Comparison of ENCODE assay signal across 9 mouse cellular contexts in the genomic region with DNA sequence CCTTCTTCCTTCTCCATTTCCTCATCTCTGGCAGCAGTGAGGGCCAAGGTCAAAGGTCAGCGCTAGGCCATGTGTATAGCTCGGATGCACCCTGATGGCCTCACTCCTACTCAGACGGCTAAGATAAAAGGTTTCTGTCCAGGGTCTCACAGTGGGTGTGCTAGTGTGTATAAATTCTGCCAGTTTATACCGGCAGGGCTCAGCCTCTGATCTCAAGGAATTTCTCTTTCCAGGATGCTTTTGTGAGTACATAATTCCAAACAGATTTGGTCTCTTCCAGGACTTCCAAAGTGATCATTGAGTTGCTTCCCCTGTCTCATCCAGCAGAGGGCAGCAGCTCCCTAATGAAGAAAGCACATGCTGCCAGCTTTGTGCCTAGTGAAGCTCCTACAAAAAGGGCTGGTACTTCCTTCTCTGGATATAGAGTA. TPM values are rescaled to one million over a fixed set of nuclear protein-coding genes. Genes with fewer than 3 reads are reported as not detected.
DNase-seq lines count a peak whose midpoint lies in the region; ATAC-seq lines count a peak whose summit lies in the region.
"Had no signal": no experiment of that assay in that cellular context is flagged by ENCODE, and none has a peak within 500 bp of the region (broad histone marks: within the 10 kb centered on the region; RNA-seq: fewer than 3 reads in every experiment).

No protein-coding gene starts in this region.

- H3K27me3 ChIP-seq in hindbrain, embryonic 10.5 days (ENCODE audit: insufficient read depth, poor library complexity, severe bottlenecking): no peaks in the 10 kb centered on the region
- H3K27me3 ChIP-seq in hindbrain, embryonic 16.5 days (replicated peaks; ENCODE audit: control insufficient read depth, insufficient read depth, low read length): no peaks in the 10 kb centered on the region
- no peaks in the 10 kb centered on the region for H3K27me3 ChIP-seq in intestine, embryonic 14.5 days (replicated peaks; ENCODE audit: control insufficient read depth, insufficient read depth, low read length)
- H3K27me3 ChIP-seq in midbrain, embryonic 13.5 days: no peaks in the 10 kb centered on the region
- H3K27me3 ChIP-seq: stomach, embryonic 15.5 days had no signal

- peaks cover 13% of the 10 kb centered on the region for H3K36me3 ChIP-seq in hindbrain, embryonic 10.5 days
- H3K36me3 ChIP-seq in hindbrain, embryonic 16.5 days (ENCODE audit: control insufficient read depth, insufficient read depth, low read length): 0 out of 2 replicates have a peak, but pooled peaks cover under 1% of the 10 kb centered on the region
- peaks cover 15% of the 10 kb centered on the region for H3K36me3 ChIP-seq in intestine, embryonic 14.5 days (ENCODE audit: control insufficient read depth, insufficient read depth, low read length)
- H3K36me3 ChIP-seq in midbrain, embryonic 13.5 days: peaks cover 11% of the 10 kb centered on the region

- no peak overlapping the region for H3K9ac ChIP-seq in hindbrain, embryonic 16.5 days (ENCODE audit: low read depth, low read length)
- H3K9ac ChIP-seq in intestine, embryonic 14.5 days (ENCODE audit: low read length): no peak overlapping the region
- H3K9ac ChIP-seq in midbrain, embryonic 13.5 days (replicated peaks): no peak overlapping the region
- H3K9ac ChIP-seq: stomach, embryonic 15.5 days had no signal

- no peak for ATAC-seq in hindbrain, embryonic 16.5 days
- no peak for ATAC-seq in intestine, embryonic 14.5 days (replicated peaks; ENCODE audit: low FRiP score, low TSS enrichment, low read depth)
- ATAC-seq in midbrain, embryonic 13.5 days: 0 out of 2 replicates have a peak, but pooled peaks have one; percentile 29

- peaks cover 44% of the 10 kb centered on the region for H3K4me1 ChIP-seq in hindbrain, embryonic 10.5 days (replicated peaks)
- peaks cover 30% of the 10 kb centered on the region for H3K4me1 ChIP-seq in hindbrain, embryonic 16.5 days (ENCODE audit: control insufficient read depth, insufficient read depth, low read depth, low read length)
- H3K4me1 ChIP-seq in intestine, embryonic 14.5 days (replicated peaks; ENCODE audit: control insufficient read depth, insufficient read depth, low read length): peaks cover 11% of the 10 kb centered on the region
- H3K4me1 ChIP-seq in midbrain, embryonic 13.5 days (replicated peaks): peaks cover 37% of the 10 kb centered on the region

- peak; percentile 81 for DNase-seq in hindbrain, embryonic 10.5 days (ENCODE audit: low spot score)
- DNase-seq in cerebellum, postnatal 14 days: peak; percentile 88 to 90
- DNase-seq in frontal cortex, postnatal 14 days (ENCODE audit: low spot score in 2 of 2): peak; percentile 68 to 83
- peak; percentile 88 for DNase-seq in intestine, embryonic 14.5 days (ENCODE audit: low spot score)
- DNase-seq in left cerebral cortex, adult 8-10 months (ENCODE audit: low spot score in 2 of 2): peak; percentile 63 to 77
- peak; percentile 48 to 76 for DNase-seq in spleen, postnatal 4 days (ENCODE audit: low spot score in 2 of 2)

- WGBS in hindbrain, embryonic 10.5 days: 39% methylated on average over 4 of the region's 4 CpGs
- WGBS in hindbrain, embryonic 16.5 days: 37% methylated on average over 4 of the region's 4 CpGs
- 39% methylated on average over 4 of the region's 4 CpGs for WGBS in intestine, embryonic 14.5 days
- WGBS in midbrain, embryonic 13.5 days: 38% methylated on average over 4 of the region's 4 CpGs

- no peaks in the 10 kb centered on the region for H3K9me3 ChIP-seq in hindbrain, embryonic 10.5 days
- H3K9me3 ChIP-seq in hindbrain, embryonic 16.5 days (ENCODE audit: control insufficient read depth, low read length): no peaks in the 10 kb centered on the region
- H3K9me3 ChIP-seq in intestine, embryonic 14.5 days (ENCODE audit: control insufficient read depth, low read length): no peaks in the 10 kb centered on the region
- H3K9me3 ChIP-seq in midbrain, embryonic 13.5 days: no peaks in the 10 kb centered on the region
- H3K9me3 ChIP-seq: stomach, embryonic 15.5 days had no signal

- H3K4me3 ChIP-seq in hindbrain, embryonic 10.5 days: no peak overlapping the region
- H3K4me3 ChIP-seq in hindbrain, embryonic 16.5 days (ENCODE audit: low read length): no peak overlapping the region
- H3K4me3 ChIP-seq in intestine, embryonic 14.5 days (ENCODE audit: low read depth, low read length): no peak overlapping the region
- H3K4me3 ChIP-seq in midbrain, embryonic 13.5 days (replicated peaks): no peak overlapping the region
- H3K4me3 ChIP-seq: stomach, embryonic 15.5 days had no signal

- no peak overlapping the region for H3K27ac ChIP-seq in hindbrain, embryonic 10.5 days
- no peak overlapping the region for H3K27ac ChIP-seq in hindbrain, embryonic 16.5 days (ENCODE audit: low read depth, low read length)
- H3K27ac ChIP-seq in intestine, embryonic 14.5 days (ENCODE audit: low read depth): no peak overlapping the region
- H3K27ac ChIP-seq in midbrain, embryonic 13.5 days: no peak overlapping the region
- H3K27ac ChIP-seq: stomach, embryonic 15.5 days had no signal

- H3K4me2 ChIP-seq in hindbrain, embryonic 16.5 days (ENCODE audit: low read length): no peak overlapping the region
- no peak overlapping the region for H3K4me2 ChIP-seq in intestine, embryonic 14.5 days (ENCODE audit: low read length)
- H3K4me2 ChIP-seq in midbrain, embryonic 13.5 days (replicated peaks): no peak overlapping the region
- H3K4me2 ChIP-seq: stomach, embryonic 15.5 days had no signal

RNA-seq across cellular contexts. Expression of gene Ppp2r2d, which starts 5.3 kb away (rescaled TPM):
- 51.3 and 60.1 TPM in 2 replicates for polyA plus RNA-seq in hindbrain, embryonic 10.5 days (2016; fragmentation: Nextera tagmentation; extraction: Ambion mirVana)
- 38.0 and 75.2 TPM in 2 replicates for polyA plus RNA-seq in hindbrain, embryonic 16.5 days (2015; fragmentation: Nextera tagmentation; extraction: Ambion mirVana)
- polyA plus RNA-seq in intestine, embryonic 14.5 days (2014; fragmentation: Nextera tagmentation; extraction: Ambion mirVana): 36.5 and 41.9 TPM in 2 replicates
- 10 to 100 TPM; 72.2 to 79.4 (median 77.6) TPM for total RNA-seq in left cerebral cortex, adult 8-10 months (2022)
- polyA plus RNA-seq in midbrain, embryonic 13.5 days (2015; fragmentation: Nextera tagmentation; extraction: Ambion mirVana): 66.5 and 76.1 TPM in 2 replicates

RNA-seq across cellular contexts. Expression of gene Mapk1ip1, which starts 5.5 kb away (rescaled TPM):
- polyA plus RNA-seq in hindbrain, embryonic 10.5 days (2016; fragmentation: Nextera tagmentation; extraction: Ambion mirVana): 12.9 and 15.0 TPM in 2 replicates
- 36.6 and 37.4 TPM in 2 replicates for polyA plus RNA-seq in hindbrain, embryonic 16.5 days (2015; fragmentation: Nextera tagmentation; extraction: Ambion mirVana)
- polyA plus RNA-seq in intestine, embryonic 14.5 days (2014; fragmentation: Nextera tagmentation; extraction: Ambion mirVana): 15.9 and 16.0 TPM in 2 replicates
- 10 to 100 TPM; 42.0 to 47.8 (median 44.3) TPM for total RNA-seq in left cerebral cortex, adult 8-10 months (2022)
- polyA plus RNA-seq in midbrain, embryonic 13.5 days (2015; fragmentation: Nextera tagmentation; extraction: Ambion mirVana): 23.8 and 25.8 TPM in 2 replicates
